Mouse (Mus musculus) intestine, embryonic 14.5 days (tissue): ENCODE results near the gene Erg. TPM values are rescaled to one million over a fixed set of nuclear protein-coding genes. Genes with fewer than 3 reads are reported as not detected.

Experiments
- ATAC-seq: fragments of 200-750 bp; cut with Nextera tagmentation; replicated peaks from 2 replicates; pipeline ENCODE4 v1.8.0; 2017; ENCODE audit warnings: low read depth, moderate number of reproducible peaks, moderate TSS enrichment, moderate library complexity; ENCODE audit not compliant: low FRiP score, low TSS enrichment
- DNase-seq: peaks from one replicate; pipeline ENCODE4 v3.0.0-alpha.2; 2018; ENCODE audit warnings: low spot score
- H3K27ac ChIP-seq: fragments of 300-500 bp; sonication (generic); 2 replicates; pipeline ENCODE4 v1.5.1; 2014; ENCODE audit warnings: low read depth, mild to moderate bottlenecking, control low read depth
- H3K27me3 ChIP-seq: fragments of 300-500 bp; sonication (generic); replicated peaks from 2 replicates; pipeline ENCODE4 v1.6.1; 2014; ENCODE audit warnings: low read length, control low read depth; ENCODE audit not compliant: control insufficient read depth, insufficient read depth
- H3K36me3 ChIP-seq: fragments of 300-500 bp; sonication (generic); 2 replicates; pipeline ENCODE4 v1.6.1; 2014; ENCODE audit warnings: low read length, control low read depth; ENCODE audit not compliant: control insufficient read depth, insufficient read depth
- H3K4me1 ChIP-seq: fragments of 300-500 bp; sonication (generic); replicated peaks from 2 replicates; pipeline ENCODE4 v1.6.1; 2014; ENCODE audit warnings: low read length, control low read depth, mixed read lengths; ENCODE audit not compliant: control insufficient read depth, insufficient read depth
- H3K4me2 ChIP-seq: fragments of 300-500 bp; sonication (generic); 2 replicates; pipeline ENCODE4 v1.6.1; 2014; ENCODE audit warnings: low read length
- H3K4me3 ChIP-seq: fragments of 300-500 bp; sonication (generic); 2 replicates; pipeline ENCODE4 v1.5.1; 2014; ENCODE audit warnings: low read depth, low read length, control low read depth, mixed read lengths
- H3K9ac ChIP-seq: fragments of 300-500 bp; sonication (generic); 2 replicates; pipeline ENCODE4 v1.6.1; 2014; ENCODE audit warnings: mild to moderate bottlenecking, low read length
- H3K9me3 ChIP-seq: fragments of 300-500 bp; sonication (generic); 2 replicates; pipeline ENCODE4 v1.6.1; 2016; ENCODE audit warnings: low read length, control low read depth; ENCODE audit not compliant: control insufficient read depth
- WGBS: fragments of 180-500 bp; shearing (Covaris S2); extraction: QIAGEN DNeasy Blood & Tissue Kit; methylation state at CpG from one replicate; pipeline ENCODE4 v1.1.7; 2014; 5-methylcytosine and 5-hydroxymethylcytosine counted together
- polyA plus RNA-seq: library from polyadenylated mRNA; unstranded; fragments of >200 nt; fragmentation: Nextera tagmentation; extraction: Ambion mirVana; gene quantifications from 2 replicates; pipeline ENCODE4 v1.2.1, GENCODE M21; 2014

Erg gene
- polyA plus RNA-seq, 1 experiment from 2014 or later: 2.8 TPM

GRCm38 (mm10) chr16:95596884-95597577 lies 10.6 kb upstream of the Erg start:
- H3K9ac ChIP-seq: no peak overlapping the region
- H3K9me3 ChIP-seq: no peaks in the 10 kb centered on the region
- DNase-seq: no peak
- WGBS: 89% methylated on average over 11 of the region's 11 CpGs
- no peak overlapping the region for H3K4me2 ChIP-seq
- ATAC-seq: no peak
- 0 out of 2 replicates have a peak, but pooled peaks cover 4% of the 10 kb centered on the region for H3K4me1 ChIP-seq
- H3K27me3 ChIP-seq: no peaks in the 10 kb centered on the region
- no peak overlapping the region for H3K4me3 ChIP-seq
- H3K27ac ChIP-seq: no peak overlapping the region
- no peaks in the 10 kb centered on the region for H3K36me3 ChIP-seq

GRCm38 (mm10) chr16:95588849-95589248 lies 2.5 kb upstream of the Erg start:
- DNase-seq (no peak), ATAC-seq (no peak)
- no peaks in the 10 kb centered on the region for H3K36me3 ChIP-seq
- H3K9me3 ChIP-seq: peaks cover 4% of the 10 kb centered on the region; the same call in 1 of the 2 replicates
- 32% methylated on average over 5 of the region's 5 CpGs for WGBS
- peaks cover 35% of the 10 kb centered on the region for H3K27me3 ChIP-seq
- no peak overlapping the region for H3K4me3 ChIP-seq
- H3K4me2 ChIP-seq: no peak overlapping the region
- peaks cover 13% of the 10 kb centered on the region for H3K4me1 ChIP-seq
- H3K9ac ChIP-seq: no peak overlapping the region
- H3K27ac ChIP-seq: no peak overlapping the region

- Histone ChIP-seq H3K27ac (no peak overlapping the region), H3K4me1 (peaks cover 13% of the 10 kb centered on the region), H3K4me3 (peak overlapping the region; percentile 8; the same call in 1 of the 2 replicates), H3K9me3 (peaks cover 4% of the 10 kb centered on the region; the same call in 1 of the 2 replicates), H3K4me2 (peak overlapping the region; percentile 94), H3K27me3 (peaks cover 44% of the 10 kb centered on the region), H3K36me3 (no peaks in the 10 kb centered on the region), H3K9ac (no peak overlapping the region)
- no peak for DNase-seq
- 24% methylated on average over 7 of the region's 7 CpGs for WGBS
- ATAC-seq: no peak
Measured at GRCm38 (mm10) chr16:95586726-95587125, 333 bp upstream of the Erg start.

- peak overlapping the region; percentile 94 for H3K4me2 ChIP-seq
- peaks cover 44% of the 10 kb centered on the region for H3K27me3 ChIP-seq
- DNase-seq (peak; percentile 77), ATAC-seq (peak; percentile 86)
- peak overlapping the region; percentile 39; the same call in 1 of the 2 replicates for H3K9ac ChIP-seq
- H3K9me3 ChIP-seq: peaks cover under 1% of the 10 kb centered on the region; the same call in 1 of the 2 replicates
- no peaks in the 10 kb centered on the region for H3K36me3 ChIP-seq
- H3K4me1 ChIP-seq: peaks cover 13% of the 10 kb centered on the region
- peak overlapping the region; percentile 40 for H3K4me3 ChIP-seq
- no peak overlapping the region for H3K27ac ChIP-seq
- WGBS: under 1% methylated on average over 35 of the region's 36 CpGs
Measured at GRCm38 (mm10) chr16:95585541-95586310, 667 bp downstream of the Erg start.

DNA sequence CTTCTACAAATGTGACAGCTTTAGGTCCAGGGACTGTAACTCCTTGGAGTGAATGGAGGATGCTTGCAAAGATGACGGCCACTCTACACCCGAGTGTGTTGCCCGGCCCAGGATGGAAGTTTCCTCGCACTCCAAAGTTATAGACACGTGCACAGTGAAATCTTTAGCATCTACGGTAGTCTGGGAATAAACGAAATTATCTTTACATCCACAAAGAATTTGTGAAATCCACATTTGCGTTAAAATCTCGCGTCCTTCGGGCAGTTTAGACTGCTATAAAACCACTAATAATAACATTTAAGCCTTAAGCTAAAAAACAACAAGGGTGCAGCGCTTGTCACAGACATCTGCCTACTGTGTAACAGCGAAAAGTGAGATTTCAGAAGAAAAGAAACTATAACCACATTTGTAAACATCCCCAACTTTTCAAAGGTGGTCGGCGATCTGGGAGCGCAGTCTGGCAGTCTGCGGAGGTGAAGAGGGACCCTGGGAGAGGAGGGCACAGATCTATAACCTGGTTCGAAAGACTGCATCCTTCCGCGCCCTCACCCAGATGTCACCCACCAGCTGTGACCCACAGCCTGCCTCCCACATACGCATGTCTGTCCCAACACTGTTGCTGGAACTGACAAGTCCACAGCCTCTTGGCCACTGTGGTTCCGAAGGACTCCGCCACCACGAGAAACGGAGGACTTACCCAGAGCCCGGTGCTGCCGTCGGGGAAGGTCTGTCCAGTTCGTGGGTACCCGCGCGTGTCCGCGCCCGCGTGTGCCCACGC lies 1.5 kb downstream of the Erg start:
- 10% methylated on average over 37 of the region's 37 CpGs for whole genome bisulfite sequencing
- Histone ChIP-seq H3K4me3 (peak overlapping the region; percentile 40), H3K36me3 (no peaks in the 10 kb centered on the region), H3K4me2 (peak overlapping the region; percentile 94), H3K9me3 (no peaks in the 10 kb centered on the region), H3K4me1 (peaks cover 13% of the 10 kb centered on the region), H3K27me3 (peaks cover 44% of the 10 kb centered on the region), H3K9ac (peak overlapping the region; percentile 39; the same call in 1 of the 2 replicates), H3K27ac (no peak overlapping the region)
- DNase-seq: no peak
- ATAC-seq: peak; percentile 38; the same call in 1 of the 2 replicates

- Histone ChIP-seq H3K36me3 (no peaks in the 10 kb centered on the region), H3K4me3 (no peak overlapping the region), H3K27ac (no peak overlapping the region), H3K9me3 (no peaks in the 10 kb centered on the region), H3K9ac (no peak overlapping the region), H3K4me2 (no peak overlapping the region), H3K27me3 (peaks cover 13% of the 10 kb centered on the region), H3K4me1 (no peaks in the 10 kb centered on the region)
- ATAC-seq: no peak
- no peak for DNase-seq
- 86% methylated on average over 4 of the region's 4 CpGs for WGBS
Measured at GRCm38 (mm10) chr16:95579289-95579688, 7.1 kb downstream of the Erg start.

DNA sequence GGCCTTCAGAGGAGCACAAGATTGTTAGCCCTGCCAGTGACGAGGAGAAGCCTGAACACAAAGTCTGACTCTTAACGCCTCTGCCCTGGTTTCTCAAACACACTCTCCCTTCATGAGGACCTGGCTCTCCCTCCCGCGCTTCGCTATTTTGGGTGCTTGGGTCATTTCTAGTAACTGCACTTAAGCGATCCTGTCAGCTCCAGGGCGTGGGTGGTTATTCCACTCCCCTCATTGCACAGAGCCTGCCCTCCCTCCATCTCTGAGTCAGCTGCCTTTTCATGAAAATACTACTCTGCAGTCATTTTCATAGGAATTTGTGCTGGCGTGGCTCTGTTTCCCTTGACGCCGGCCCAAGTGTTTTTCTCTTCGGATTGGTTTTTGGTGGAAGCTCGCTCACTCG lies 13.2 kb downstream of the Erg start:
- 78% methylated on average over 13 of the region's 13 CpGs for WGBS
- Histone ChIP-seq H3K27ac (no peak overlapping the region), H3K9ac (no peak overlapping the region), H3K27me3 (no peaks in the 10 kb centered on the region), H3K36me3 (no peaks in the 10 kb centered on the region), H3K4me2 (no peak overlapping the region), H3K4me3 (no peak overlapping the region), H3K9me3 (no peaks in the 10 kb centered on the region), H3K4me1 (no peaks in the 10 kb centered on the region)
- no peak for DNase-seq
- no peak for ATAC-seq

GRCm38 (mm10) chr16:95570616-95571015 lies 15.8 kb downstream of the Erg start:
- H3K4me2 ChIP-seq: no peak overlapping the region
- H3K4me1 ChIP-seq: no peaks in the 10 kb centered on the region
- peak; percentile 70 for DNase-seq
- no peaks in the 10 kb centered on the region for H3K36me3 ChIP-seq
- ATAC-seq: no peak
- H3K9ac ChIP-seq: no peak overlapping the region
- H3K9me3 ChIP-seq: no peaks in the 10 kb centered on the region
- 11% methylated on average over 1 of the region's 1 CpGs for WGBS
- no peak overlapping the region for H3K27ac ChIP-seq
- H3K4me3 ChIP-seq: no peak overlapping the region
- no peaks in the 10 kb centered on the region for H3K27me3 ChIP-seq
